Mouse (Mus musculus): Measurements from ENCODE around the gene Fktn. TPM values are rescaled to one million over a fixed set of nuclear protein-coding genes. Genes with fewer than 3 reads are reported as not detected.

The Fktn gene
- polyA plus RNA-seq, 1 experiment from 2014 or later, result 23.1 TPM

GRCm38 (mm10) chr4:53781396-53781795 is 67.6 kb downstream of the Fktn start:
- Histone ChIP-seq H3K9ac (no peak overlapping the region), H3K4me2 (no peak overlapping the region), H3K27ac (replicated peaks) (no peak overlapping the region), H3K4me1 (replicated peaks) (peaks cover 14% of the 10 kb centered on the region), H3K4me3 (no peak overlapping the region), H3K36me3 (no peaks in the 10 kb centered on the region), H3K27me3 (peaks cover 28% of the 10 kb centered on the region), H3K9me3 (no peaks in the 10 kb centered on the region)
- WGBS, result 75% methylated on average over 4 of the region's 4 CpGs
- no peak for ATAC-seq (ENCODE audit: low read depth)

GRCm38 (mm10) chr4:53782216-53783070 is 68.6 kb downstream of the Fktn start:
- Histone ChIP-seq H3K9ac (no peak overlapping the region), H3K36me3 (no peaks in the 10 kb centered on the region), H3K27me3 (peaks cover 18% of the 10 kb centered on the region), H3K4me1 (replicated peaks) (peaks cover 14% of the 10 kb centered on the region), H3K4me3 (no peak overlapping the region), H3K27ac (replicated peaks) (no peak overlapping the region), H3K4me2 (no peak overlapping the region), H3K9me3 (no peaks in the 10 kb centered on the region)
- WGBS, result 31% methylated on average over 14 of the region's 14 CpGs
- ATAC-seq (ENCODE audit: low read depth), result no peak

GRCm38 (mm10) chr4:53785746-53786398 is 72.1 kb downstream of the Fktn start:
- H3K27me3 ChIP-seq, result no peaks in the 10 kb centered on the region
- H3K4me1 ChIP-seq (replicated peaks), result no peaks in the 10 kb centered on the region
- no peak for ATAC-seq (ENCODE audit: low read depth)
- H3K4me2 ChIP-seq, result no peak overlapping the region
- WGBS, result 80% methylated on average over 15 of the region's 15 CpGs
- H3K36me3 ChIP-seq, result no peaks in the 10 kb centered on the region
- H3K9me3 ChIP-seq, result no peaks in the 10 kb centered on the region
- H3K27ac ChIP-seq (replicated peaks), result no peak overlapping the region
- no peak overlapping the region for H3K9ac ChIP-seq
- H3K4me3 ChIP-seq, result no peak overlapping the region

- no peaks in the 10 kb centered on the region for H3K4me1 ChIP-seq (replicated peaks)
- no peak for ATAC-seq (ENCODE audit: low read depth)
- no peak overlapping the region for H3K4me3 ChIP-seq
- H3K9ac ChIP-seq, result no peak overlapping the region
- H3K27ac ChIP-seq (replicated peaks), result no peak overlapping the region
- no peaks in the 10 kb centered on the region for H3K9me3 ChIP-seq
- no peaks in the 10 kb centered on the region for H3K36me3 ChIP-seq
- WGBS, result 76% methylated on average over 5 of the region's 5 CpGs
- no peaks in the 10 kb centered on the region for H3K27me3 ChIP-seq
- no peak overlapping the region for H3K4me2 ChIP-seq
These were observed 73.1 kb downstream of the Fktn start for GRCm38 (mm10) chr4:53786851-53787250.

- Histone ChIP-seq H3K9ac (no peak overlapping the region), H3K27ac (replicated peaks) (no peak overlapping the region), H3K9me3 (no peaks in the 10 kb centered on the region), H3K4me3 (no peak overlapping the region), H3K27me3 (no peaks in the 10 kb centered on the region), H3K4me1 (replicated peaks) (no peaks in the 10 kb centered on the region), H3K4me2 (no peak overlapping the region), H3K36me3 (no peaks in the 10 kb centered on the region)
- WGBS, result 9% methylated on average over 4 of the region's 4 CpGs
- ATAC-seq (ENCODE audit: low read depth), result no peak
These were observed 75.5 kb downstream of the Fktn start for GRCm38 (mm10) chr4:53789346-53789745.

- H3K4me2 ChIP-seq, result no peak overlapping the region
- 89% methylated on average over 5 of the region's 5 CpGs for WGBS
- H3K9ac ChIP-seq, result no peak overlapping the region
- H3K4me1 ChIP-seq (replicated peaks), result no peaks in the 10 kb centered on the region; the same call in 1 of the 2 replicates
- no peak overlapping the region for H3K4me3 ChIP-seq
- no peak for ATAC-seq (ENCODE audit: low read depth)
- H3K27me3 ChIP-seq, result no peaks in the 10 kb centered on the region
- H3K9me3 ChIP-seq, result no peaks in the 10 kb centered on the region
- H3K36me3 ChIP-seq, result no peaks in the 10 kb centered on the region
- no peak overlapping the region for H3K27ac ChIP-seq (replicated peaks)
These were observed 80.6 kb downstream of the Fktn start for GRCm38 (mm10) chr4:53794257-53794966.

- no peak for ATAC-seq (ENCODE audit: low read depth)
- no peak overlapping the region for H3K27ac ChIP-seq (replicated peaks)
- H3K36me3 ChIP-seq, result no peaks in the 10 kb centered on the region
- H3K4me3 ChIP-seq, result no peak overlapping the region
- no peaks in the 10 kb centered on the region for H3K27me3 ChIP-seq
- no peak overlapping the region for H3K9ac ChIP-seq
- H3K4me1 ChIP-seq (replicated peaks), result no peaks in the 10 kb centered on the region; the same call in 1 of the 2 replicates
- no peak overlapping the region for H3K4me2 ChIP-seq
- WGBS, result 64% methylated on average over 2 of the region's 2 CpGs
- no peaks in the 10 kb centered on the region for H3K9me3 ChIP-seq
These were observed 81.3 kb downstream of the Fktn start for GRCm38 (mm10) chr4:53795086-53795485.

GRCm38 (mm10) chr4:53795706-53796105 is 81.9 kb downstream of the Fktn start:
- Histone ChIP-seq H3K4me3 (no peak overlapping the region), H3K36me3 (no peaks in the 10 kb centered on the region), H3K9ac (no peak overlapping the region), H3K9me3 (no peaks in the 10 kb centered on the region), H3K4me2 (no peak overlapping the region), H3K27ac (replicated peaks) (no peak overlapping the region), H3K4me1 (replicated peaks) (no peaks in the 10 kb centered on the region; the same call in 1 of the 2 replicates), H3K27me3 (no peaks in the 10 kb centered on the region)
- WGBS, result 90% methylated on average over 2 of the region's 2 CpGs
- ATAC-seq (ENCODE audit: low read depth), result no peak

- ATAC-seq (ENCODE audit: low read depth), result peak; percentile 43; the same call in 1 of the 2 replicates
- 26% methylated on average over 18 of the region's 18 CpGs for WGBS
- Histone ChIP-seq H3K36me3 (no peaks in the 10 kb centered on the region), H3K4me1 (replicated peaks) (no peaks in the 10 kb centered on the region; the same call in 1 of the 2 replicates), H3K4me2 (no peak overlapping the region), H3K9ac (peak overlapping the region; percentile 3; the same call in 1 of the 2 replicates), H3K9me3 (no peaks in the 10 kb centered on the region), H3K27ac (replicated peaks) (no peak overlapping the region), H3K4me3 (no peak overlapping the region), H3K27me3 (no peaks in the 10 kb centered on the region)
These were observed 83.3 kb downstream of the Fktn start for GRCm38 (mm10) chr4:53796865-53797772.

GRCm38 (mm10) chr4:53798896-53799676 is 85.3 kb downstream of the Fktn start:
- no peaks in the 10 kb centered on the region for H3K36me3 ChIP-seq
- no peaks in the 10 kb centered on the region; the same call in 1 of the 2 replicates for H3K4me1 ChIP-seq (replicated peaks)
- H3K27ac ChIP-seq (replicated peaks), result no peak overlapping the region
- no peak overlapping the region for H3K9ac ChIP-seq
- no peaks in the 10 kb centered on the region for H3K9me3 ChIP-seq
- ATAC-seq (ENCODE audit: low read depth), result no peak
- no peaks in the 10 kb centered on the region for H3K27me3 ChIP-seq
- 66% methylated on average over 7 of the region's 7 CpGs for WGBS
- no peak overlapping the region for H3K4me2 ChIP-seq
- no peak overlapping the region for H3K4me3 ChIP-seq

- Histone ChIP-seq H3K4me2 (no peak overlapping the region), H3K27me3 (no peaks in the 10 kb centered on the region), H3K9ac (no peak overlapping the region), H3K27ac (replicated peaks) (no peak overlapping the region), H3K36me3 (no peaks in the 10 kb centered on the region), H3K4me1 (replicated peaks) (no peaks in the 10 kb centered on the region; the same call in 1 of the 2 replicates), H3K4me3 (no peak overlapping the region), H3K9me3 (no peaks in the 10 kb centered on the region)
- ATAC-seq (ENCODE audit: low read depth), result no peak
- 68% methylated on average over 1 of the region's 1 CpGs for WGBS
These were observed 86.0 kb downstream of the Fktn start for GRCm38 (mm10) chr4:53799753-53800152.
